Comparison of ENCODE assay signal across 9 mouse cellular contexts in genomic region chr6:127989624-127990212, GRCm38 (mm10).
DNase-seq lines count a peak whose midpoint lies in the region; ATAC-seq and TF ChIP-seq lines count a peak whose summit lies in the region.
"Had no signal": no experiment of that assay in that cellular context is flagged by ENCODE, and none has a peak within 500 bp of the region (broad histone marks: within the 10 kb centered on the region; RNA-seq: fewer than 3 reads in every experiment).

No protein-coding gene starts in this region.

- 57% methylated on average over 11 of the region's 11 CpGs for WGBS in hindbrain, embryonic 15.5 days

- TF ChIP-seq POLR2A in myocyte (IDR thresholded peaks at IDR 0.05; ENCODE audit: insufficient read length, low read depth) = no peak

- H3K4me1 ChIP-seq in hindbrain, embryonic 15.5 days (replicated peaks) = peaks cover 27% of the 10 kb centered on the region

- peak overlapping the region; percentile 68 for H3K27ac ChIP-seq in hindbrain, embryonic 15.5 days (replicated peaks)

- no peaks in the 10 kb centered on the region for H3K9me3 ChIP-seq in hindbrain, embryonic 15.5 days

- H3K36me3 ChIP-seq in hindbrain, embryonic 15.5 days = no peaks in the 10 kb centered on the region
- H3K36me3 ChIP-seq in myocyte (ENCODE audit: control insufficient read depth, insufficient read depth) = no peaks in the 10 kb centered on the region

- H3K27me3 ChIP-seq in hindbrain, embryonic 15.5 days = no peaks in the 10 kb centered on the region
- no peaks in the 10 kb centered on the region for H3K27me3 ChIP-seq in myocyte (ENCODE audit: control insufficient read depth, insufficient read depth, insufficient read length)
- H3K27me3 ChIP-seq: Patski had no signal

- H3K9ac ChIP-seq in hindbrain, embryonic 15.5 days = no peak overlapping the region

- peak; percentile 85 for DNase-seq in Muller cell, postnatal 12 days (ENCODE audit: inconsistent ontology term)
- DNase-seq in cerebellum, adult 8-10 months = peak; percentile 91
- peak; percentile 90 to 91 for DNase-seq in gastrocnemius, adult 8-10 months (ENCODE audit: low spot score in 2 of 2)
- DNase-seq in left cerebral cortex, adult 18-20 months (ENCODE audit: low spot score in 2 of 2) = peak; percentile 71 to 82
- peak; percentile 52 for DNase-seq in urinary bladder, postnatal 25 days (ENCODE audit: low spot score)
- no peak for DNase-seq in thymus, postnatal 25 days

- peak; percentile 57 for ATAC-seq in hindbrain, embryonic 15.5 days (ENCODE audit: low FRiP score, low read depth)
- ATAC-seq: Patski had no signal

- H3K4me2 ChIP-seq in hindbrain, embryonic 15.5 days = no peak overlapping the region
- peak overlapping the region; percentile 53 for H3K4me2 ChIP-seq in myocyte (ENCODE audit: low read depth)

- H3K79me2 ChIP-seq in myocyte (ENCODE audit: control insufficient read depth, insufficient read depth) = peaks cover 5% of the 10 kb centered on the region

- H3K4me3 ChIP-seq in hindbrain, embryonic 15.5 days = no peak overlapping the region
- no peak overlapping the region for H3K4me3 ChIP-seq in myocyte

- no peak overlapping the region for H3ac ChIP-seq in myocyte (ENCODE audit: control insufficient read depth, insufficient read length)

TF ChIP-seq in myocyte, 11 proteins besides CTCF, POLR2A, EP300 and RAD21:
- peak; percentile 61 for TF ChIP-seq TCF3 (IDR thresholded peaks at IDR 0.05; ENCODE audit: insufficient read length, low read depth)
- TF ChIP-seq USF1 (IDR thresholded peaks at IDR 0.05; ENCODE audit: low read depth) = no peak
- TF ChIP-seq TCF12 (IDR thresholded peaks at IDR 0.05; ENCODE audit: insufficient read depth, poor library complexity, severe bottlenecking) = peak; percentile 29
- peak; percentile 99 for TF ChIP-seq SRF (IDR thresholded peaks at IDR 0.05; ENCODE audit: control insufficient read depth, insufficient read length, low read depth)
- no peak for TF ChIP-seq E2F4 (IDR thresholded peaks at IDR 0.05; ENCODE audit: insufficient read depth)
- TF ChIP-seq POLR2AphosphoS2 (IDR thresholded peaks at IDR 0.05; ENCODE audit: insufficient read length, low read depth) = no peak
- no peak for TF ChIP-seq REST (IDR thresholded peaks at IDR 0.05; ENCODE audit: insufficient read depth, insufficient read length)
- TF ChIP-seq MAX (IDR thresholded peaks at IDR 0.05; ENCODE audit: low read depth) = no peak
- peak; percentile 59 to 84 (median 71) for TF ChIP-seq MYOG (IDR thresholded peaks at IDR 0.05; ENCODE audit: control insufficient read depth in 1 of 3, insufficient read depth in 1 of 3, insufficient read length in 2 of 3, low read depth in 2 of 3)
- peak; percentile 10 to 84 (median 59) for TF ChIP-seq MYOD1 (IDR thresholded peaks at IDR 0.05; ENCODE audit: control insufficient read depth in 1 of 3, insufficient read length in 2 of 3, low read depth in 2 of 3)
